Mouse (Mus musculus) thymus, adult 2 months (tissue): ENCODE results near the gene Fam83e.

ENCODE experiments used
- CTCF ChIP-seq: fragments of 200-500 bp; IDR thresholded peaks from 2 replicates; pipeline ENCODE4 v1.5.1; 2012; ENCODE audit warnings: mild to moderate bottlenecking, control low read depth, low read length, moderate library complexity, borderline replicate concordance; ENCODE audit not compliant: control insufficient read depth, poor library complexity, insufficient read depth; ENCODE audit errors: extremely low read depth
- POLR2A ChIP-seq: fragments of 200-500 bp; IDR thresholded peaks from 2 replicates; pipeline ENCODE4 v1.6.1; 2012; ENCODE audit warnings: mild to moderate bottlenecking, low read length, control low read depth, moderate library complexity; ENCODE audit not compliant: control insufficient read depth, poor library complexity, insufficient read depth; ENCODE audit errors: extremely low read depth

DNA sequence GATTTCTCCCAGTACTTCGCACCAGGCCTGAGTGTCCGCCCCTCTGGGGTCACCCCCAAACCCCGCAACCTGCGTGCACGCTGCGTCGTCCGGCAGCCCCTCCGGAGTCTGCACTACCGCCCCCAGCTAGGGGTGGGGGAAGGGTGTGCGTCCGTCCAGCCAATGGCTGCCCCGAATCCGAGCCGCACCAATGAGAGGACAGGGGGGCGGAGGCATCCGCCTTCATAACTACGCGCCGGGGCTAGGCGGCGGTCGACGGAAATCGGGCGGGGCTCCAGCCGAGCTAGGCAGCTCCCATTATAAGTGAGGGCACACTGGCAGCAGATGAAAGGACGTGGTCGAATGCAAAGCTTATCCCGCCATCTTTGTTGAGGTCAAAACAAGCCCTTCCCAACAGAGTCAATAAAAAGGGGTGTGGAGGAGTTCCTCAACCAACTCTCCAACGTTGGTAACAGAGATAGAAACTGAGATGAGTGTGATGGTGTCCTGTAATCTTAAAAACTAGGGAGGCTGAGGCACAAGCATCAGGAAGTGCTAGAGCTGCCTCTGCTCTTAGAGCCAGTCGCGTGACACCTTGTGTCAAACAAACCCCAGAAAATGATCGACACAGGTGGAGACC lies 5.8 kb upstream of the Fam83e start, which contains the start of gene Rpl18:
- peak; percentile 78 for TF ChIP-seq POLR2A
- 0 out of 2 replicates have a peak, but pooled peaks have one; percentile 43 for TF ChIP-seq CTCF
